Mouse (Mus musculus): ENCODE results near the gene Grn. TPM values are rescaled to one million over a fixed set of nuclear protein-coding genes. Genes with fewer than 3 reads are reported as not detected.

Grn gene
- polyA plus RNA-seq, 1 experiment from 2014 or later: 161 TPM

GRCm38 (mm10) chr11:102469648-102470357 is 39.7 kb downstream of the Grn start, which contains the start of gene Itga2b:
Gene Itga2b, minus strand, starts transcription at chr11:102470122.
- Histone ChIP-seq H3K4me1 (ENCODE audit: insufficient read depth) (peaks cover 24% of the 10 kb centered on the region), H3K27me3 (ENCODE audit: insufficient read depth, low read length) (no peaks in the 10 kb centered on the region), H3K4me3 (ENCODE audit: low read depth, low read length) (0 out of 2 replicates have a peak within 1 kb of the TSS, but pooled peaks have one; percentile 8), H3K9ac (replicated peaks) (0 out of 2 replicates have a peak within 1 kb of the TSS, but pooled peaks have one; percentile 30), H3K27ac (ENCODE audit: low read depth) (peak within 1 kb of the TSS; percentile 59), H3K36me3 (replicated peaks; ENCODE audit: insufficient read depth, low read length) (no peaks in the 10 kb centered on the region), H3K9me3 (ENCODE audit: low read length) (no peaks in the 10 kb centered on the region), H3K4me2 (ENCODE audit: low read depth, low read length) (peak within 1 kb of the TSS; percentile 16; the same call in 1 of the 2 replicates)
- TF ChIP-seq EP300 (IDR thresholded peaks at IDR 0.05; ENCODE audit: low read depth) (peak; percentile 78), CTCF (IDR thresholded peaks at IDR 0.05; ENCODE audit: low read depth) (no peak)
- peak; percentile 40 for DNase-seq
- peak; percentile 47 for ATAC-seq
- 21% methylated on average over 11 of the region's 11 CpGs for WGBS (ENCODE audit: insufficient replicate concordance)

GRCm38 (mm10) chr11:102475027-102475426 is 44.9 kb downstream of the Grn start:
- ATAC-seq: no peak
- no peak for DNase-seq
- H3K9me3 ChIP-seq (ENCODE audit: low read length): no peaks in the 10 kb centered on the region
- WGBS (ENCODE audit: insufficient replicate concordance): 71% methylated on average over 3 of the region's 3 CpGs
- no peak overlapping the region for H3K9ac ChIP-seq (replicated peaks)
- H3K4me2 ChIP-seq (ENCODE audit: low read depth, low read length): no peak overlapping the region
- H3K4me1 ChIP-seq (ENCODE audit: insufficient read depth): peaks cover 6% of the 10 kb centered on the region; the same call in 1 of the 2 replicates
- TF ChIP-seq CTCF (IDR thresholded peaks at IDR 0.05; ENCODE audit: low read depth) (no peak), EP300 (IDR thresholded peaks at IDR 0.05; ENCODE audit: low read depth) (no peak)
- peaks cover 23% of the 10 kb centered on the region for H3K36me3 ChIP-seq (replicated peaks; ENCODE audit: insufficient read depth, low read length)
- no peaks in the 10 kb centered on the region for H3K27me3 ChIP-seq (ENCODE audit: insufficient read depth, low read length)
- no peak overlapping the region for H3K4me3 ChIP-seq (ENCODE audit: low read depth, low read length)
- H3K27ac ChIP-seq (ENCODE audit: low read depth): no peak overlapping the region

GRCm38 (mm10) chr11:102478671-102479070 is 48.6 kb downstream of the Grn start:
- Histone ChIP-seq H3K4me3 (ENCODE audit: low read depth, low read length) (no peak overlapping the region), H3K27ac (ENCODE audit: low read depth) (no peak overlapping the region), H3K4me2 (ENCODE audit: low read depth, low read length) (no peak overlapping the region), H3K4me1 (ENCODE audit: insufficient read depth) (no peaks in the 10 kb centered on the region), H3K9ac (replicated peaks) (no peak overlapping the region), H3K27me3 (ENCODE audit: insufficient read depth, low read length) (no peaks in the 10 kb centered on the region), H3K36me3 (replicated peaks; ENCODE audit: insufficient read depth, low read length) (peaks cover 44% of the 10 kb centered on the region), H3K9me3 (ENCODE audit: low read length) (no peaks in the 10 kb centered on the region)
- 85% methylated on average over 3 of the region's 3 CpGs for WGBS (ENCODE audit: insufficient replicate concordance)
- TF ChIP-seq EP300 (IDR thresholded peaks at IDR 0.05; ENCODE audit: low read depth): no peak
- no peak for TF ChIP-seq CTCF (IDR thresholded peaks at IDR 0.05; ENCODE audit: low read depth)
- ATAC-seq (no peak; the same call in 1 of the 2 replicates), DNase-seq (no peak)

GRCm38 (mm10) chr11:102479581-102479980 is 49.5 kb downstream of the Grn start:
- TF ChIP-seq CTCF (IDR thresholded peaks at IDR 0.05; ENCODE audit: low read depth) (no peak), EP300 (IDR thresholded peaks at IDR 0.05; ENCODE audit: low read depth) (no peak)
- H3K9me3 ChIP-seq (ENCODE audit: low read length): no peaks in the 10 kb centered on the region
- no peak overlapping the region for H3K4me3 ChIP-seq (ENCODE audit: low read depth, low read length)
- ATAC-seq: no peak
- no peak overlapping the region for H3K27ac ChIP-seq (ENCODE audit: low read depth)
- WGBS (ENCODE audit: insufficient replicate concordance): 95% methylated on average over 23 of the region's 23 CpGs
- no peak for DNase-seq
- H3K4me1 ChIP-seq (ENCODE audit: insufficient read depth): no peaks in the 10 kb centered on the region
- H3K36me3 ChIP-seq (replicated peaks; ENCODE audit: insufficient read depth, low read length): peaks cover 46% of the 10 kb centered on the region
- no peak overlapping the region for H3K9ac ChIP-seq (replicated peaks)
- H3K27me3 ChIP-seq (ENCODE audit: insufficient read depth, low read length): no peaks in the 10 kb centered on the region
- H3K4me2 ChIP-seq (ENCODE audit: low read depth, low read length): no peak overlapping the region

DNA sequence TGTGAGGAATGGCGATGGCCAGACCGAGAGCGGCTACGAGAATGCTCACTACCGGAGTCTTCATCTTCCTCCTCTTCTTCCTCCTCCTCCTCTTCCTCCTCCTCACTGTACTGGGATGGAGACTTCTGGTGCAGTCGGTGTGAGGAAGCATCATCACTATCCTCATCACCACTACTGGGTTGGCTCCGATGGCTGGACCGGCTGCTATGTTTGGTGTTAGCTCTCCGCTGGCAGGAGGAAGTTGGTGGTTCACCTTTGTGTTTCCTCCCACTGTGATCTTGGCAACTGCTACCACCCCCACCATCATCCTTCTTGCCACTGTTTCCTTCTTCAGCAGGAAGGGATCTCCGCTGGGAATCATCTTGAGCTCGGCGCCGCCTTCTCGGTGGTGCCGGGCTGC is 50.0 kb downstream of the Grn start:
- DNase-seq: no peak
- WGBS (ENCODE audit: insufficient replicate concordance): 97% methylated on average over 15 of the region's 15 CpGs
- H3K9me3 ChIP-seq (ENCODE audit: low read length): no peaks in the 10 kb centered on the region

GRCm38 (mm10) chr11:102480897-102481296 is 50.8 kb downstream of the Grn start:
- Histone ChIP-seq H3K4me2 (ENCODE audit: low read depth, low read length) (no peak overlapping the region), H3K4me1 (ENCODE audit: insufficient read depth) (no peaks in the 10 kb centered on the region), H3K27me3 (ENCODE audit: insufficient read depth, low read length) (no peaks in the 10 kb centered on the region), H3K9ac (replicated peaks) (no peak overlapping the region), H3K36me3 (replicated peaks; ENCODE audit: insufficient read depth, low read length) (peaks cover 59% of the 10 kb centered on the region), H3K27ac (ENCODE audit: low read depth) (no peak overlapping the region), H3K9me3 (ENCODE audit: low read length) (no peaks in the 10 kb centered on the region), H3K4me3 (ENCODE audit: low read depth, low read length) (no peak overlapping the region)
- DNase-seq (no peak), ATAC-seq (no peak)
- WGBS (ENCODE audit: insufficient replicate concordance): 94% methylated on average over 4 of the region's 4 CpGs
- TF ChIP-seq CTCF (IDR thresholded peaks at IDR 0.05; ENCODE audit: low read depth): peak; percentile 34
- no peak for TF ChIP-seq EP300 (IDR thresholded peaks at IDR 0.05; ENCODE audit: low read depth)

More for the DNA sequence above, 50.0 kb downstream of the Grn start:
- H3K4me3 ChIP-seq (ENCODE audit: low read depth, low read length): no peak overlapping the region
- H3K27ac ChIP-seq (ENCODE audit: low read depth): no peak overlapping the region
- H3K4me2 ChIP-seq (ENCODE audit: low read depth, low read length): no peak overlapping the region
- no peak for ATAC-seq
- no peaks in the 10 kb centered on the region for H3K4me1 ChIP-seq (ENCODE audit: insufficient read depth)
- H3K27me3 ChIP-seq (ENCODE audit: insufficient read depth, low read length): no peaks in the 10 kb centered on the region
- H3K9ac ChIP-seq (replicated peaks): no peak overlapping the region
- H3K36me3 ChIP-seq (replicated peaks; ENCODE audit: insufficient read depth, low read length): peaks cover 52% of the 10 kb centered on the region
- TF ChIP-seq CTCF (IDR thresholded peaks at IDR 0.05; ENCODE audit: low read depth) (no peak), EP300 (IDR thresholded peaks at IDR 0.05; ENCODE audit: low read depth) (no peak)
